Mouse (Mus musculus): Measurements from ENCODE around the gene 2310003L06Rik. TPM values are rescaled to one million over a fixed set of nuclear protein-coding genes. Genes with fewer than 3 reads are reported as not detected.

2310003L06Rik gene
- polyA plus RNA-seq, 1 experiment from 2014 or later: not detected

Other genes with a start within 250 kb of the 2310003L06Rik start
- gene Csn1s2a, start 194.9 kb upstream of the 2310003L06Rik start, polyA plus RNA-seq (2015; fragmentation: Nextera tagmentation; extraction: Ambion mirVana): not detected in 2 replicates
- gene Csn1s2b, start 161.4 kb upstream of the 2310003L06Rik start, polyA plus RNA-seq (2015; fragmentation: Nextera tagmentation; extraction: Ambion mirVana): not detected in 2 replicates
- not detected in 2 replicates for gene Prr27, start 143.8 kb upstream of the 2310003L06Rik start, polyA plus RNA-seq (2015; fragmentation: Nextera tagmentation; extraction: Ambion mirVana)
- not detected in 2 replicates for gene Odam, start 84.4 kb upstream of the 2310003L06Rik start, polyA plus RNA-seq (2015; fragmentation: Nextera tagmentation; extraction: Ambion mirVana)
- gene Csn3, start 43.9 kb upstream of the 2310003L06Rik start, polyA plus RNA-seq (2015; fragmentation: Nextera tagmentation; extraction: Ambion mirVana): not detected in 2 replicates
- not detected in 2 replicates for gene Gm28434, start 58 bp downstream of the 2310003L06Rik start, polyA plus RNA-seq (2015; fragmentation: Nextera tagmentation; extraction: Ambion mirVana)
- gene Cabs1, start 10.0 kb downstream of the 2310003L06Rik start, polyA plus RNA-seq (2015; fragmentation: Nextera tagmentation; extraction: Ambion mirVana): not detected in 2 replicates
- not detected in 2 replicates for gene Smr3a, start 33.1 kb downstream of the 2310003L06Rik start, polyA plus RNA-seq (2015; fragmentation: Nextera tagmentation; extraction: Ambion mirVana)
- not detected in 2 replicates for gene Smr2, start 117.1 kb downstream of the 2310003L06Rik start, polyA plus RNA-seq (2015; fragmentation: Nextera tagmentation; extraction: Ambion mirVana)
- not detected in 2 replicates for gene Gm11116, start 142.1 kb downstream of the 2310003L06Rik start, polyA plus RNA-seq (2015; fragmentation: Nextera tagmentation; extraction: Ambion mirVana)
- not detected in 2 replicates for gene Gm11115, start 184.6 kb downstream of the 2310003L06Rik start, polyA plus RNA-seq (2015; fragmentation: Nextera tagmentation; extraction: Ambion mirVana)

Measured in liver, embryonic 13.5 days (tissue).